Mouse (Mus musculus) heart, postnatal 14 days (tissue): ENCODE measurements at regions not wholly inside any gene's neighbourhood (a gene's known extent, or its start where the extent isn't known, plus 50 kb on each side); places are given as distances from the start of the nearest gene placed in this dataset.

Experiments
- DNase-seq, 2 experiments: peaks; one replicate each; pipeline ENCODE4 v3.0.0; 2021 to 2022
- intact Hi-C: fragments of 180-260 bp; cut with DNase I; formaldehyde crosslinking; loops from one replicate; pipeline ENCODE4 v1.15.1; 2025

DNA sequence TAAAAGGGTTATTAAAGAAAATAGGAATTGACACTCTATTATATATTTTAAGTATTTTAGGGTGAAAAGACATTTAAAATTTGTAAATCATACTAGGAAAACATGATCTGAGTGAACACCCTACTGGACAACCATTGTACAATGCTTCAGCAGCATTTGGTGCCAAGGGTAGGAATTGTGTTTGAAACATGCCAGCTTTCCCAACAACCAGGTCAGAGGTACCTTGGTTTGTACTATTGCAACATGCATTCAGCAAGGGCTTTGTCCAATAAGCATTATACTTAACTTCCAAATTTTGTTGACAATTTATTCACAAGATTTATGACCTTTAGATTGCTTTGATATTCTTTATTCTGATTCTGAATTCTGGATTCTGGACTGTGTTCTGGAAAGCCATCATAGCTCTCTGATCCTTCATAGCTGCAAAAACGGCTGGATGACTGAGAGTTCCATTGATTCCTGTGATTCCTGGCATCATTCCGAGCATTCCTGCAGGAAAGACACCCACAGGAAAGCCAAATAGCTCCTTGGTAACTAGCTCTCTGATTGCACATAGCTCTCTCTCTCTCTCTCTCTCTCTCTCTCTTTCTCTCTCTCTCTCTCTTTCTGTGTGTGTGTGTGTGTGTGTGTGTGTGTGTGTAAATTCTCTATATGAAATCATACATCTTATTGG is 124.1 kb upstream of the Mtap start:
- peak in 1 of 2 experiments; percentile 39 for DNase-seq
- intact Hi-C loops = no loop called here

DNA sequence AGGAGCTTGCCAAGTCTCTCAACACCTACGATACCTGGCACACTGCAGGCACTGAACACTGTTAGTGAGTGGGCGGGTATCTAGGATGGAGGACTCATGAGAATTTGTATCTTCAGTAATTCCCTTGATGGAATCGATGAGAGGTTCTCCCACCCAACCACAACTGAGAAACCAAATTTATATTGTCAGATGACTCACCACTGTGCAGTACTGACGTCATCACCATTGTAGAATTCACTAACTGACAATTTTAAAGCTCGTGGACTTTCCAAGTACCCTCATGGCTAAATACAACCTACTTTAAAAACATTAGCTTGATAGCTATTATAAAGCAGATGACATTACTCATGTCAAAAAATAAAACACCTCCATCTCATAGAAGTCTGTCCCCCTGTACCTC is 128.4 kb upstream of the Mtap start:
- intact Hi-C loops = no loop called here
- no peak for DNase-seq

GRCm38 (mm10) chr4:89001470-89001869 is 121.5 kb upstream of the Ifne start:
- no peak for DNase-seq
- intact Hi-C loops = no loop called here

DNA sequence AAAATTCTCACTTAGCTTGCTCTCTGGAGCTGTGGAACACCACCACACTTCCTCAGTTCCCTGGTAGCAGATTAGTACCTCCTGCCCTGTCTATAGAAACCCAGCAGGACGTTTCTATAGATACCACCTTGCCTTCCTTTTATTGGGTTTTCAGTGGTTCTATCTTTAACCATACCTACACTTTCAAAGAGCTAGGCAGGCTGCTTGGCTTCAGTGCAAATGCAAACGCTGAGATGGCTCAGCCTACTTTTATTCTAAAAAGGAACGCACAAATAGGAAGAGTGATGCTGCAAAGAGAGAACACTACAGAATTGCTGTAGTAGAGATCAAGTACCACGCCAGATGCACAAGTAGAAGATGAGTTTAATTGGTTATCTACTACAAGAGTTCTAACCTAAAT is 120.9 kb upstream of the Ifne start:
- no peak for DNase-seq
- intact Hi-C loops = no loop called here

GRCm38 (mm10) chr4:89000200-89000599 is 120.2 kb upstream of the Ifne start:
- intact Hi-C loops = no loop called here
- no peak for DNase-seq

DNA sequence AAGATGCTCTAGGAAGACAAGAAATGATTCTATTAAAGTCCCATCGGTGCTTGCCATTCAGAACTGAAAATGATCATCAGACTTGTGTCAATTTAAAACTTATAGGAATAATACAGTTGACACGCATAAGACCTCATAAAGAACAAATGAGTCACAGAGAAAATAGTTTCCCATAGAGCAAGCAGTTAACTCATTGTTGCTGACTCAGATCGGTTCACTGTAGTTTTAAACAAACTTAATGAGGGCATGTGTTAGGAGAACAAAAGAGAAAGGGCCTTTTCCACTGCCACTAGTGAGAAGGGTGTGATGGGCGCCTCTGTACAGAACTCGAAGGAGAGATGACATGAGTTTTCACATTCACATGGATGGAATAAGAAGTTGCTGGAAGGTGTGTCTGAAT is 118.3 kb upstream of the Ifne start:
- intact Hi-C loops = no loop called here
- DNase-seq = no peak

DNA sequence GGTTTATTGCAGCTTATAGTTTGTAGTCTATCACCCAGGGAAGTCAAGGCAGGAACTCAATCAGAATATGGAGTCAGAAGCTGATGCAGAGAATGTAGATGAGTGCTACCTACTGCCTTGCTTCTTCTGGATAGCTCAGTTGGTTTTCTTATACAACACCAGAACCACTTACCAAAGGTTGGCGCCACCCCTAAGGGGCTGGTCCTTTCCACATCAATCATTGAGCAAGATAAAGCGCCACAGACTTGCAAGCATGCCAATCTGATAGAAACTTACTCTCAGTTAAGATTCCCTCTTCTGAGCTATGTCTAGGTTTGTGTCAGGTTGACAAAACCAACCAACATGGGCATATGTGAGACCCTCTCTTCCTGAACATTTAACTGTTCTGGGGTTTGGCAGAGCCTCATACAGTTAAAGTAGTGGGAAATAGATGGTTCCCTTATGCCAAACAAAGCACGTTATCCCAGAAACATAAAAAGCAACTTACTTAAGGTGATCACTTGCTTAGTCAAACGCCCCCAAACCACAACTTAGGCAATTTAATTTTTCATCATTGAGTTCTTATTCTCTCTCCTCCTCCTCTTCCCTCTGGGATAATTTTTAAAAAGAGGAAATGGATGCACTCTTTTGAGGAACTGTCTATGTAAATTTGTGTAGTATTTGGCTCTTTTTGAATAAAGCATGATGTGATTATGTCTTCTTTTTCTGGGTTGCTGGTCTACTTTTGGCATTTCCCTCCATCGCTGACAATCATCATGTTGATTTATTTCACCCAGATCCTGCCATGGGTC is 115.3 kb upstream of the Ifne start:
- intact Hi-C loops = no loop called here
- DNase-seq = no peak

GRCm38 (mm10) chr4:88994486-88994885 is 114.5 kb upstream of the Ifne start:
- DNase-seq = no peak
- intact Hi-C loops = no loop called here

GRCm38 (mm10) chr4:88992498-88992897 is 112.5 kb upstream of the Ifne start:
- intact Hi-C loops = no loop called here
- DNase-seq = no peak

DNA sequence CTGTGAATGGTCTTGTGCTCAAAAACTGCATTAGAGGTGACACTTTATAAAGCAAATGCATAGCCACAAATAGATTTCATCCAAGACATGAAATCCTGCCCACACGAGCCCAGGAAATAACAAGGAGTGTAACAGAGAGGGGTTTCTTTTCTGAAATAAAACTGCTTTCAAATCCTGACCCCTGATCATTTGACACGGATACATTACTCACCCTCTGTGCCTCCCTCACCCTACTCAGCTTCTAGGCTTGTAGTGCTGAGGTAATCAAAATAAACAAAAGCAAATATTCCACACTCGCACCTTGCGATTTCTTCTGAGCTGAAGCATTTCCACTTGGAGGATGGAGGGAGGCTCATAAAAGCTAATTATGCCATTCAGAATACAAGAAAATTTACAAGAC is 108.4 kb upstream of the Ifne start:
- intact Hi-C loops = no loop called here
- no peak for DNase-seq

- no peak for DNase-seq
- intact Hi-C loops = no loop called here
Measured at GRCm38 (mm10) chr4:88987103-88987502, 107.1 kb upstream of the Ifne start.

DNA sequence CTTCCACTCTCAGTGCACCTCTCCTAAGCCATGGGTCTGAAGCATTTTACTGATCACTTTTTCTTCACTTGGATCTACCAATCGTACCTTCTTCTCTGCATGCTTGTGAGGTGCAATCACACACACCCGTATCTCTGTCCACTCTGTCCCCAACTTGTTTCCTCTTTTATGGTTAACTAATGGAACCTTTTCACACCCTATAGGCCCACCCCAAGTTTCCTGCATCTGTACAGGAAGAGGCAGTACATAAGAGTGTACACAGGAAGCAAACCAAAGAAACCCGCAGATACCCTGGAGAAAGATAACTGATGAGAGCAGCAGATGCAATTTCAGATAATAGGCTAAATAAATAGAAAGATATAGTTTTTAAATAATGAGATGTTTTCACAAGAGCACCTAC is 102.5 kb upstream of the Ifne start:
- DNase-seq = no peak
- intact Hi-C loops = no loop called here

DNA sequence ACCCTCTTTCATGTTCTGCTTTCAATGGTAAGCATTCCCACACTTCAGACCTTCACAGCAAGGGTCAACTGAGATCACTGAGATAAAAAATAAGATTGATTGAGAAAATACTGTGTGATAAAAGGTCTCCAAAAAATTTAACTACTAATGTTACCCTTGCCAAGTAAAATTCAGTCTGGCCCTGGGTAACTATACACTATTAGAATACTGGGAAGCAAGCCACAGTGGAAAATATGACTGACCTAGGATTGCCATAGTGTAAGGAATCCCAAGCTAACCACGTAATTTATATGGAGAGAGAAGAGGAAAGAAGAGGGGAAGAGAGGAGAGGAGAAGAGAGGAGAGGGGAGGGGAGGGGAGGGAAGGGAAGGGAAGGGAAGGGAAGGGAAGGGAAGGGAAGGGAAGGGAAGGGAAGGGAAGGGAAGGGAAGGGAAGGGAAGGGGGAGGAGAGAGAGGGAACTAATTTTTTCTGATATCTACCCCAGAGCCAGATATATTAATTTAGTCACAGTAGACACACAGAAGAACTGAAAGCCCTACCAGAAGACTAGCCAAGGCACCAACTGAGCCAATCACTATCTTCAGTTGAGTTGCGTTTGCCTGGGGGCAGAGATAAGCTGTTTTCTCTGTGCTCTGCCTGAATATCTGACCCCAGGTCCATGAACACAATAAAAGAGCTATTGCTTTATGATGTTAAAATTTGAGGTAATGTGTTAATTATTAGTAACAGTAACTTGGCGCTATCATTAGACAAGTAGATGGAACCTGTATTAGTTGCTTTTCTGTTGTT is 97.3 kb upstream of the Ifne start:
- DNase-seq = no peak
- intact Hi-C loops = no loop called here

DNA sequence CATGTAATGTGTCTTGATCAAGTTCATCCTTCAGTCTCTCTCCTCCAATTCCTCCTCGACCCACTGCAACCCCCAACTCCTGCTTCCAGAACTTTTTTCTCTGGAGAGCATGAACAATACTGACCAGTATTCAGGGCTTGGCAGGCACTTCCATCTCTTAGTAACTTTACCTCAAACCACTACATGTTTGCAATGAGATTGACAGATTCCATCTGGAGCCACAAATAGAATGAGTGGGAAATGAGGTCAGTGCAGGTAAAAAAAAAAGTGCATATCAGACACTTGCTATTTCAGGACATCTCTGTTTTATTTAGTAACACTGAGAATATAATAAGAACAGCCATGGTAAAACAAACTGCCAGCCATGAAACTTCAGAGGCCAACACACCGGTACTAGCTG is 94.5 kb upstream of the Ifne start:
- intact Hi-C loops = no loop called here
- DNase-seq = no peak

- intact Hi-C loops = no loop called here
- no peak for DNase-seq
Measured at GRCm38 (mm10) chr4:88969134-88969841, 89.3 kb upstream of the Ifne start.

DNA sequence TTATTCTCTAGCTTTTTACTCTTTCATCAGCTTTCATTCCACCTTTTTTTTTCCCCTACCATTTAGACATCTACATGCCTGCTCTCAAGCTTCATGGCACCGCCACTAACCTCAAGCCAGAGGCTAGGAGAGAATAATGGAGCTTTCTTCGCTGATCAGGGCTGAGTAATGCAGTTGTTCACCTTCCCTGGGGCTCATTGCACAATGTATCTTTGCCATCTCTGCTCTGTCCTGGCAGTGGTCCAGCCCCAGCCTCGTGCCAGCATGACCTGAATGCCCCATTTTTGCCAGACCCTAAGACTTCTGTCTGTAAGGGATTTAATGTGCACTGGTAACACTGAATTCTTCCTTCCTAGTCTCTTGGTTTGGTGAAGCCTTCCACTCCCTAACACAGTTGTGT is 79.6 kb upstream of the Ifne start:
- intact Hi-C loops = no loop called here
- no peak for DNase-seq

DNA sequence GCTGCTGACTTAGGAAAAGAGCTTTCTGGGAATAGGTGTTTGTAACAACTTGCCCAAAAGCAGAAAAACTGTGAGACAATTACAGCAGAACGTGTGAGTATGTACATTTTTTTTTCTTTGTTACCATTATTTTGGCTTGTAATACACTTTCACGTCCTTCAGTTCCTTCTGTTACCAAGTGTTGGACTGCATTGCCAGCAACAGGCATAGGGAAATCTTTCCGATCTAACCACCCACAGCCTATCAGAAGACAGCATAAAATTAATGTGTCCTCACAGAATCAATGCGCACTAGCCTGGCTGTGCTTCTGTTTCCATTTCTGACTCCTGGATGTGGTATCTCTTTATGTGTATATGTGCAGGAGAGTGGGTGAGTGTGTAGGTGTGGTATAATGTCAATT is 76.6 kb upstream of the Ifne start:
- intact Hi-C loops = no loop called here
- no peak for DNase-seq

GRCm38 (mm10) chr4:88956151-88956550 is 76.2 kb upstream of the Ifne start:
- intact Hi-C loops = no loop called here

GRCm38 (mm10) chr4:88955571-88955970 is 75.6 kb upstream of the Ifne start:
- no peak for DNase-seq
- intact Hi-C loops = no loop called here

More at GRCm38 (mm10) chr4:88956151-88956550, 76.2 kb upstream of the Ifne start:
- DNase-seq = no peak

DNA sequence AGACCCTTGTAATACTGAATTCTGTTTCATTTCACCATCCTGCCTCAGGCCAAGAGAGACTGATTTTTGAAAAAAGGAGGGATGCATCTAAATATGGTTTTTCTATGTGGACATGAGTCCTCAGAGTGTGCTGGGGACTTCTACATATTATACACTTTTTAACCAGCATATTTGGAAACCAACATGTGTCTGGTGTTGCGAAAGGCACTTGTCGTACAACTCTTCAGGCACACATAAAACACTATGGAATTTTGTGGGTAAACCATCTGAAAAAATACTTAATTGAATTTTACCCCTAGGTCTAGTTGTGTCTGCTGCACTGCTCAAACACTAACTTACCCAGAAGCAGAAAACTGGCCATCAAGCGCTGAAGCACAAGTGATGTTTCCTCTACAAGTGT is 74.0 kb upstream of the Ifne start:
- intact Hi-C loops = loop anchor here (5.0 kb wide), 1 partner anchor 78 kb away; no protein-coding TSS in a partner anchor

GRCm38 (mm10) chr4:88951034-88951336 is 71.0 kb upstream of the Ifne start:
- DNase-seq = peak; percentile 2 to 9
- intact Hi-C loops = loop anchor here (5.0 kb wide), 1 partner anchor 81 kb away; no protein-coding TSS in a partner anchor

More for the DNA sequence above, 74.0 kb upstream of the Ifne start:
- DNase-seq = no peak
